Mouse (Mus musculus): ENCODE measurements around the gene Gm20547. TPM values are rescaled to one million over a fixed set of nuclear protein-coding genes. Genes with fewer than 3 reads are reported as not detected.
A peak's percentile ranks its signal among the peaks of the same experiment; 100 is the strongest.

Gm20547 gene
- not detected in 2 replicates for polyA plus RNA-seq (2016; fragmentation: Nextera tagmentation; extraction: Ambion mirVana)

DNA sequence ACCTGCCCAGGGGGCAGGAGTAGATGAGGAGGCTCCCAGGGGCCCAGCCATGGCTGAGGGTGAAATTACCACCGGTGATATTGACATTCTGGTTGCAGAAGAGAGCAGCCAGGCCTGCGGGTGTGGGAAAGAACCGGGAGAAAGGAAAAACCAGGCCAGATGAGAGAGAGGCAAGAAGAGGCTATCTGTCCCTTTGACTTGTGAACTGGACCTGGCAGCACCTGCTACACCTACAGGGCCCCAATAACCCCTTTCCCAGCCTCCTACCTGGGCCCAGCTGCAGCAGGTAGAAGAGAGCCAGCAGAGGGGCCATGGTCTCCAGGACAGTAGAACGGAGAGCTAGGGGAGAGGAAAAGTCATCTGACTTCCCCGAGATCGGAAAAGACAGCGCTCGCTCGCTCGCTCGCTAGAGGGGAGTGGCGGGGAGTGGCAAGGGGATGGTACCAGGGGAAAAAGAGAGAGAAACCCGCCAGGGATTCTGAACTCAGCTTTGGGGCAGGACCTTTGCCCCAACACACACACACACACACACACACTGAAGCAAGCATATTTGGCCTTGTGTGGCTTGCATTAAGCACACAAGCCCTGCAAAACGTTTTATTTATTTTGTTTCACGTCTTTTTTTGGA, at the start of gene Gm20547:
Gene Gm20547, minus strand, starts transcription at position 360 of the 628 bp plus-strand sequence.
- H3K36me3 ChIP-seq, result no peaks in the 10 kb centered on the region
- no peak for ATAC-seq (ENCODE audit: insufficient number of reproducible peaks, low FRiP score)
- H3K27me3 ChIP-seq (replicated peaks), result 0 out of 2 replicates have a peak, but pooled peaks cover 8% of the 10 kb centered on the region
- peak within 1 kb of the TSS; percentile 50 for H3K4me2 ChIP-seq
- H3K4me3 ChIP-seq, result no peak within 1 kb of the TSS
- no peaks in the 10 kb centered on the region for H3K9me3 ChIP-seq (replicated peaks)
- peaks cover 15% of the 10 kb centered on the region for H3K4me1 ChIP-seq (replicated peaks)
- WGBS, result 8% methylated on average over 15 of the region's 15 CpGs
- H3K27ac ChIP-seq (ENCODE audit: poor library complexity, severe bottlenecking), result no peak within 1 kb of the TSS
- peak within 1 kb of the TSS; percentile 26; the same call in 1 of the 2 replicates for H3K9ac ChIP-seq

DNA sequence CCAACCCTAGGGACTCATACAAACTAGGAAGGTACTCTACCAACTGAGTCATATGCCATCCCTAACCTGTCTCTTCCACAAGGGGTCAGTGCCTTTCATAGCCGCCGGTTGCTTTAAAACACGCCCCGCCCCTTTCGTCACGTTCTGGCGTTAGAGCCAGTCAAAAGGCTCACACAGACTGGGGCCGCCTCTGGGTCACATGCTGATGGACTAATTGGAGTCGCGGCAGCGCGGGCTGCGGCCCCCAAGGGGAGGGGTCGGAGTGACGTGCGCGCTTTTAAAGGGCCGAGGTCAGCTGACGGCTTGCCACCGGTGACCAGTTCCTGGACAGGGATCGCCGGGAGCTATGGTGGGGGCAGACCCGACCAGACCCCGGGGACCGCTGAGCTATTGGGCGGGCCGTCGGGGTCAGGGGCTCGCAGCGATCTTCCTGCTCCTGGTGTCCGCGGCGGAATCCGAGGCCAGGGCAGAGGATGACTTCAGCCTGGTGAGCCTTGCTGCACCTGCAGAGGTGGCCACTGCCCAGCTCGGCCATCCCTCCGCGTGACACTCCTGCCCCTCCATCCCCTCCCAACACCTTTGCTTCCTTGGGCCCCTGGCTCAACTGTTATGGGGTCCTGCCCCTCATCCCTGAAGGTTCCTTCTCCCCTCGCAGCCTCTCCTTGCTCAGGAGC, 49.4 kb upstream of the Gm20547 start, which contains the start of gene Neu1:
Gene Neu1, plus strand, starts transcription at position 193 of the 674 bp plus-strand sequence.
- H3K27me3 ChIP-seq (replicated peaks), result no peaks in the 10 kb centered on the region
- H3K4me3 ChIP-seq, result peak within 1 kb of the TSS; percentile 70
- peak within 1 kb of the TSS; percentile 90 for H3K4me2 ChIP-seq
- H3K27ac ChIP-seq (ENCODE audit: poor library complexity, severe bottlenecking), result peak within 1 kb of the TSS; percentile 15; the same call in 1 of the 2 replicates
- ATAC-seq (ENCODE audit: insufficient number of reproducible peaks, low FRiP score), result peak; percentile 98
- peaks cover 19% of the 10 kb centered on the region for H3K4me1 ChIP-seq (replicated peaks)
- no peaks in the 10 kb centered on the region for H3K9me3 ChIP-seq (replicated peaks)
- H3K9ac ChIP-seq, result peak within 1 kb of the TSS; percentile 79
- peaks cover 21% of the 10 kb centered on the region for H3K36me3 ChIP-seq
- under 1% methylated on average over 38 of the region's 38 CpGs for WGBS

DNA sequence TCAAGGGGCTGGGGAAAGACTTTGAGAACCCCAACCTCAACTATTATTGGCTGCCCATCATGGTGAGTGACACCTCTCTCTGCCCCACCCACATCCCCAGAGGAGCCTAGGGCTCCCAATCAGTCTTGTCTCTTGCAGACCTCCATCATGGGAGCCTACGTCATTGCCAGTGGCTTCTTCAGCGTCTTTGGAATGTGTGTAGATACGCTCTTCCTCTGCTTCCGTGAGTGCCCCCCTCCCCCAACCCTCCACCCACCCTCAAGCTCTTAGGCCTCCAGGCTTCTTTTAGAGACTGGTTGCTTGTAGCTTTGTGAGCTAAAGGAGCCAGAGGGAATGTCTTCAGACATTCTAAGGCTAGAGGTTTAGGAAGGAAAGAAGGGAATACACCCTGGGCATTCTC, 47.0 kb upstream of the Gm20547 start:
- peaks cover 14% of the 10 kb centered on the region for H3K4me1 ChIP-seq (replicated peaks)
- H3K27me3 ChIP-seq (replicated peaks), result no peaks in the 10 kb centered on the region
- H3K4me2 ChIP-seq, result no peak overlapping the region
- peaks cover 2% of the 10 kb centered on the region; the same call in 1 of the 2 replicates for H3K36me3 ChIP-seq
- no peak overlapping the region for H3K4me3 ChIP-seq
- WGBS, result 42% methylated on average over 4 of the region's 4 CpGs
- no peak overlapping the region for H3K27ac ChIP-seq (ENCODE audit: poor library complexity, severe bottlenecking)
- H3K9me3 ChIP-seq (replicated peaks), result no peaks in the 10 kb centered on the region
- ATAC-seq (ENCODE audit: insufficient number of reproducible peaks, low FRiP score), result no peak
- no peak overlapping the region for H3K9ac ChIP-seq

DNA sequence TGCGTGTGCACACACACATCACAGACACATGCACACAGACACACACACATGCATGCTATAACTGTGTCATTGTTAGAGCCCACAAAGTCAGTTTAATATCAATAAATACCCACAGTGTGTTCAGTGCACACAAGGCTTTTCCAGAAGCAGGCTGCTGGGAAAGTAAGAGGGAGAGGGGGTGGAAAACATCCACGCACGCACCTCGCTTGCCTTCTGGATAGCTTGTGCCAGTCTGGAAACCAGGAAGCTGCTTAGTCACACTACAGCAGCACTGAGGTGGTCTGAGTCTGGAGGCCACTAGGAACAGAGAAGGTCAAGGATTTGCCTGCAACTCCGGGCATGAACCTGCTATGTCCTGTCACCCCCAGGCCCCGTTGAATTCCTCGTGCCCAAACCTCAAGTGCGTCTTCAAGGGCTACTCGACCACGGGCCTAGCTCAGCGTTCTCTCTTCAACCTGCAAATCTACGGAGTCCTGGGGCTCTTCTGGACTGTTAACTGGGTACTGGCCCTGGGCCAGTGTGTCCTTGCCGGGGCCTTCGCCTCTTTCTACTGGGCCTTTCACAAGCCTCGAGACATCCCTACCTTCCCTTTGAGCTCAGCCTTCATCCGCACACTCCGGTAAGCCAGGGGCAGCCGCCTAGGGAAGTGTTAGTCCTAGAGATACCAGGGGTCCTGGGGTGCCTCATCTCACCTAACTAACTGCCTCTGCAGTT, 45.6 kb upstream of the Gm20547 start:
- no peak overlapping the region for H3K9ac ChIP-seq
- no peaks in the 10 kb centered on the region for H3K27me3 ChIP-seq (replicated peaks)
- no peak for ATAC-seq (ENCODE audit: insufficient number of reproducible peaks, low FRiP score)
- no peak overlapping the region for H3K4me2 ChIP-seq
- no peak overlapping the region for H3K27ac ChIP-seq (ENCODE audit: poor library complexity, severe bottlenecking)
- WGBS, result 73% methylated on average over 18 of the region's 18 CpGs
- H3K9me3 ChIP-seq (replicated peaks), result no peaks in the 10 kb centered on the region
- H3K4me3 ChIP-seq, result no peak overlapping the region
- no peaks in the 10 kb centered on the region for H3K36me3 ChIP-seq
- H3K4me1 ChIP-seq (replicated peaks), result peaks cover 14% of the 10 kb centered on the region

DNA sequence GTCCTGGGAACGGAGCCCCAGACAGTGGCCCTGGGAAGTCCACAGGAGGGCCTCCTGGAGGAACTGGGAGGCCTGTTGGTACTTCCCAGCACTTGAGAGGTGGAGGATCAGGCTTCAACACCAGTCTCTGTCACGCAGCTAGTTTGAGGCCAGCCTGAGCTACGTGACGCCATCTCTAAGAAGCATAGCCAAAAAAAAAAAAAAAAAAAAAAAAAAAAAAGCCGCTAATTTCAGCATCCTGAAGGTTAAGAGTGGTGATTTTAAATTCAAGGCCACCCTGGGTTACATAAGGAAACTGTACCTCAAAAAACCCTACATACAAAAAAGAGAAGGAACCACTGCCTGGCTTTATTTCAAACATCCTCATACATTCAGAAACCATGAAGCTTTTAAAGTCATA, 42.4 kb upstream of the Gm20547 start:
- Histone ChIP-seq H3K4me3 (no peak overlapping the region), H3K4me2 (no peak overlapping the region), H3K4me1 (replicated peaks) (0 out of 2 replicates have a peak, but pooled peaks cover 4% of the 10 kb centered on the region), H3K9me3 (replicated peaks) (no peaks in the 10 kb centered on the region), H3K27me3 (replicated peaks) (no peaks in the 10 kb centered on the region), H3K9ac (no peak overlapping the region), H3K27ac (ENCODE audit: poor library complexity, severe bottlenecking) (no peak overlapping the region), H3K36me3 (no peaks in the 10 kb centered on the region)
- 74% methylated on average over 5 of the region's 5 CpGs for WGBS
- no peak for ATAC-seq (ENCODE audit: insufficient number of reproducible peaks, low FRiP score)

DNA sequence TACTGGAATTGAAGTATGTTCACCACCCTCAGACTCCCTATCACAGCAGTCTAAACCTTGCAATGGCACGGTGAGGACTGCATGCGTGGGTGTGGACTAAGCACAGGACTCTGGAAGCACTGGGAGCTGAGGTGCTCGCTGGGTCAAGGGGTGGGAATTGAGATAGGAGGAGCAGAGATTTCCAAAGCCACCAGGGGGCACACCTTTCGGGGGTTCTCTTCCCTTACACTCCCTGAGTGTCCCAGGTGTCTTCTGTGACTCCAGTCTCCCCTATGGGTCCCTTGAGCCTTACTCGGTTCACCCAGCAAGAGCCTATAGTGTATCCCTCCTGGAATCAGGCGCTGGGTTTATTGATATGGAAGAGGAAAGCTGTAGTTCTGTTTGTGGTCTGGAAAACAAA, 41.1 kb upstream of the Gm20547 start:
- no peaks in the 10 kb centered on the region for H3K4me1 ChIP-seq (replicated peaks)
- WGBS, result 45% methylated on average over 6 of the region's 6 CpGs
- no peak for ATAC-seq (ENCODE audit: insufficient number of reproducible peaks, low FRiP score)
- H3K4me3 ChIP-seq, result no peak overlapping the region
- H3K36me3 ChIP-seq, result no peaks in the 10 kb centered on the region
- no peak overlapping the region for H3K9ac ChIP-seq
- H3K27me3 ChIP-seq (replicated peaks), result no peaks in the 10 kb centered on the region
- no peaks in the 10 kb centered on the region for H3K9me3 ChIP-seq (replicated peaks)
- no peak overlapping the region for H3K27ac ChIP-seq (ENCODE audit: poor library complexity, severe bottlenecking)
- no peak overlapping the region for H3K4me2 ChIP-seq

DNA sequence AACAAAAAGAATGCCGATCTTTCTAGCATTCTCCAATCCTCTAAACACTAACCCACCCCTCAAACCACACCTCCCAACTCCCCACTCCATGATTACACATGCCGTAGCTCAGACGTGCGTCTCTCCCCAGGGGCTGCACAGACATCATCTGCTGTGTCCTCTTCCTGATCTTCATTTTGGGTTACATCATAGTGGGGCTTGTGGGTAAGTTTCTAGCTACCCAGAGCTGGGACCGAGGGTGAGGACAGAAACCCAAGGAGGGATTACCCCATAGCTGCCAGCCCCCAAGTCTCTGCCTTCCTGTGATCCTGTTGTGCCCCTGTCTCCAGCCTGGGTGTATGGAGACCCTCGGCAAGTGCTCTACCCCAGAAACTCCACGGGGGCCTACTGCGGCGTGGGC, 35.3 kb upstream of the Gm20547 start:
- peaks cover 19% of the 10 kb centered on the region for H3K36me3 ChIP-seq
- WGBS, result 67% methylated on average over 9 of the region's 9 CpGs
- H3K9me3 ChIP-seq (replicated peaks), result no peaks in the 10 kb centered on the region
- peaks cover 3% of the 10 kb centered on the region; the same call in 1 of the 2 replicates for H3K4me1 ChIP-seq (replicated peaks)
- no peak overlapping the region for H3K27ac ChIP-seq (ENCODE audit: poor library complexity, severe bottlenecking)
- no peak for ATAC-seq (ENCODE audit: insufficient number of reproducible peaks, low FRiP score)
- H3K9ac ChIP-seq, result no peak overlapping the region
- H3K4me3 ChIP-seq, result no peak overlapping the region
- no peaks in the 10 kb centered on the region for H3K27me3 ChIP-seq (replicated peaks)
- H3K4me2 ChIP-seq, result no peak overlapping the region

DNA sequence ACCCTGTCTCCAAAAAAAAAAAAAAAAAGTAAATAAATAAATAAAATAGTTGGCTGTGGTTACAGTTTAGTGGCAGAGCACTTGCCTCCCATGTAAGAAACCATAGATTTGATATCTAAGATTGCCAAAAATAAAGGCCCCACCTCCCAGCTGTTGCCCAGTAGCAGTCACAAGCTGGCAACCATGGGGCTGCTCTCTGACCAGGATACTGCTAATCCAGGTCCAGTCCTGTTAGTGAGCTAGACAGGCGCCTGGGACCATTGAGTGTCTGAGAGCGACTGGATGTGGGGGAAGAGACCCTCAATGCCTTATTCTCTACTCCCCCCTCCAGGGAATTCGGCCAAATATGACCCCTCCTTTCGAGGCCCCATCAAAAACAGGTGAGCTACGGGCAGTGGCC, 34.5 kb upstream of the Gm20547 start:
- no peak for ATAC-seq (ENCODE audit: insufficient number of reproducible peaks, low FRiP score)
- H3K36me3 ChIP-seq, result peaks cover 28% of the 10 kb centered on the region
- no peak overlapping the region for H3K4me3 ChIP-seq
- peaks cover 3% of the 10 kb centered on the region; the same call in 1 of the 2 replicates for H3K4me1 ChIP-seq (replicated peaks)
- no peaks in the 10 kb centered on the region for H3K9me3 ChIP-seq (replicated peaks)
- WGBS, result 84% methylated on average over 5 of the region's 5 CpGs
- no peak overlapping the region for H3K27ac ChIP-seq (ENCODE audit: poor library complexity, severe bottlenecking)
- H3K27me3 ChIP-seq (replicated peaks), result no peaks in the 10 kb centered on the region
- no peak overlapping the region for H3K4me2 ChIP-seq
- no peak overlapping the region for H3K9ac ChIP-seq

DNA sequence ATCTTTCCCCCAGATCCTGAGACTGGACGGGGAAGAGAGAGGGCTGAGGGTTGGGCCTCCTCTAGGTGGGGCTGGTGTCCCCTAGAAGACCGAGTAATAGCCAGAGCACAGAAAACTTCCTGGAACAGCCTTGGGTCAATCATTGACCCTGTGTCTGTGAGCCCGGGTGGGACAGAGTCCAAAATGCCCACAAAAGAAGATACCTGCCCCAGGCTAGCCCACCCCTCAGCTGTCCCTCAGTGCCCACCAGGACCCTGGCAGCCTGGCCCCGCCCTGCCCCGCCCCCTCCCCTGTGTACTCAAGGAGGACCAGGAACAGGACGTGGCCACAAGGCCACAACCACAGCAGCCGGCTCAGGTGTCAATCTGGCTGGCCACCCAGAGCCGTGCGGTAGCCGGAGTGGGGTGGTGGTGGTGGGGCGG, 33.6 kb upstream of the Gm20547 start:
- Histone ChIP-seq H3K27ac (ENCODE audit: poor library complexity, severe bottlenecking) (no peak overlapping the region), H3K36me3 (peaks cover 37% of the 10 kb centered on the region), H3K9ac (peak overlapping the region; percentile 12; the same call in 1 of the 2 replicates), H3K4me1 (replicated peaks) (peaks cover 3% of the 10 kb centered on the region; the same call in 1 of the 2 replicates), H3K27me3 (replicated peaks) (no peaks in the 10 kb centered on the region), H3K9me3 (replicated peaks) (no peaks in the 10 kb centered on the region), H3K4me2 (peak overlapping the region; percentile 26), H3K4me3 (no peak overlapping the region)
- 22% methylated on average over 11 of the region's 11 CpGs for WGBS
- 0 out of 2 replicates have a peak, but pooled peaks have one; percentile 19 for ATAC-seq (ENCODE audit: insufficient number of reproducible peaks, low FRiP score)

DNA sequence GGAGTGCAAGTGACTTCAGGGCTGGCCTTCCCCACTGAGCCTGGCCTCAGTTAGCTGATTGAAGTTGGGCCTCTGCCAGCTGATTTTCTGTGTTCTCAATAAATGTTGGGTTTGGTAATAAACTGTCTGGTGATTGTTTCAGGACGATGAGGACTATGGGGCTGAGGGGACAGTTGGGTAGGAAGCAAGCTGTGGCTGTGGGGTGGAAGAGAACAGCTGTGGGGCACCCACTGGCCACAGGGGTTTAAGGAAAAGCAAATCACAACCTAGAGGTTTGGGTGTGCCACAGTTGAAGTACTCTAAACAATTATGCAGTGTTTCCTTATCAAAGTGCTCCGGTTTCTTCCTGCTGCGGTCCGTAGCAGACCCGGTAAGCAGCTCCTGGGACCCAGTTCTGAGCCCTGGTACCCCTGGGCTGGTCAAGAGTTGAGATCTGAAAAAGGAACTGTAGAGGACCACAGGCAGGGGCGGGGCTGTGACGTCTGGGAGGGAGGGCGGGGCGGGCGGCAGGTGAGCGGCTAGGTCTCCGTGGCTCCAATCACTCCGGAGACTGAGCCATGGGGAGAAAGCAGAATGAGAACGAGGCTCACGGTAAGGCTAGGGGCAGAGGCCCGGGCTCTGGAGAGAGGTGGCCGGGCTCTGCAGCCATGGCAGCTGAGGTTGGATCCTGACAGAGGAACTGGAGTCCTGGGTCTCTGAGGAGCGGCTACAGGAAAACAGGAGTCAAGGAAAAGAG, 32.3 kb upstream of the Gm20547 start, which contains the start of gene Slc44a4:
Gene Slc44a4, plus strand, starts transcription at position 537 of the 736 bp plus-strand sequence.
- no peak for ATAC-seq (ENCODE audit: insufficient number of reproducible peaks, low FRiP score)
- H3K36me3 ChIP-seq, result peaks cover 50% of the 10 kb centered on the region
- H3K9me3 ChIP-seq (replicated peaks), result no peaks in the 10 kb centered on the region
- no peak within 1 kb of the TSS for H3K4me3 ChIP-seq
- no peak within 1 kb of the TSS for H3K9ac ChIP-seq
- no peak within 1 kb of the TSS for H3K27ac ChIP-seq (ENCODE audit: poor library complexity, severe bottlenecking)
- H3K27me3 ChIP-seq (replicated peaks), result no peaks in the 10 kb centered on the region
- WGBS, result 33% methylated on average over 18 of the region's 18 CpGs
- H3K4me1 ChIP-seq (replicated peaks), result peaks cover 3% of the 10 kb centered on the region; the same call in 1 of the 2 replicates
- no peak within 1 kb of the TSS for H3K4me2 ChIP-seq
